Mouse (Mus musculus): ENCODE data around the gene Irak1bp1. TPM values are rescaled to one million over a fixed set of nuclear protein-coding genes. Genes with fewer than 3 reads are reported as not detected.

Irak1bp1 gene
- polyA plus RNA-seq, 1 experiment: 3.5 TPM

DNA sequence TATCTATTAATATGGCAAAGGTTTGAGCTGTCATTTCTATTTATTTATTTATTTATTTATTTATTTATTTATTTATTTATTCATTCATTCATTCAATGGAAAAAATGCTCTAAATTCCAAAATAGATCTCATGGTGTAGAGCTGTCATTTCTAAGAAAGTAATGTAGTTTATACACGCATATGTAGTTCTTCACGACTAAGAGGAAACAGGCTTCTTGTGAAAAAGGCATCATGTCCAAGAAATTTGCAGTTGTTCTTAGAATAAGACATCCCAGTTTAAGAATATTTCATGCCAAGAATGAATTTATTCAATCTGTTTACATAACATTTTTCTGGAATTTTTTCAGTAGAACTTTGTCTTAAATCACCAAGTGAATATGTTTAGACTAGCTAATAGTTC lies 31.5 kb downstream of the Irak1bp1 start:
- no peaks in the 10 kb centered on the region for H3K4me1 ChIP-seq (ENCODE audit: control insufficient read depth, insufficient read depth, low read length)
- TF ChIP-seq CTCF (IDR thresholded peaks at IDR 0.05; ENCODE audit: control insufficient read depth, insufficient read depth, low read length) (no peak), POLR2A (IDR thresholded peaks at IDR 0.05; ENCODE audit: borderline replicate concordance, control insufficient read depth, low read depth, low read length) (no peak)
- 87% methylated on average over 2 of the region's 2 CpGs for WGBS
- no peak overlapping the region for H3K4me3 ChIP-seq (replicated peaks; ENCODE audit: control insufficient read depth, low read depth, low read length)
- H3K27ac ChIP-seq (ENCODE audit: control insufficient read depth, insufficient read depth, low read depth, low read length, poor library complexity): no peak overlapping the region

DNA sequence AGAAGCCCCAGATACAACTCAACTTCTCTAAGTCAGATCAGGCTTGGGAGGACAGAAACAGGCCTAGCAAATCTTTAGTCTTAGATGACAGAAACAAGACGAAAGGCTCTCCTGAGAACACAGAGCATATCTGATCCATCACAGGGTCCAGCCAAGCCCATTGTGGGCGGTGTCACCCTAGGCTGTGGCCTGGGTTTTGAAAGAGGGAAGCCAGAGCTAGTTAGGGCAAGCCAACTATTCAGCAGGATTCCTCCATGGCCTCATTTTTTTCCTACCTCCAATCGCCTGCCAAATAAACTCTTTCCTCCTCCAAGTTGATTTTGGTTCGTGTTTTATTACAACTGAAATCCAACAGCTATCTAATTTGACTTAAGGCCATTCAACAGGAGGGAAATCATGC lies 32.0 kb downstream of the Irak1bp1 start:
- no peak overlapping the region for H3K27ac ChIP-seq (ENCODE audit: control insufficient read depth, insufficient read depth, low read depth, low read length, poor library complexity)
- no peak overlapping the region for H3K4me3 ChIP-seq (replicated peaks; ENCODE audit: control insufficient read depth, low read depth, low read length)
- TF ChIP-seq CTCF (IDR thresholded peaks at IDR 0.05; ENCODE audit: control insufficient read depth, insufficient read depth, low read length) (no peak), POLR2A (IDR thresholded peaks at IDR 0.05; ENCODE audit: borderline replicate concordance, control insufficient read depth, low read depth, low read length) (no peak)
- WGBS: 74% methylated on average over 4 of the region's 4 CpGs
- H3K4me1 ChIP-seq (ENCODE audit: control insufficient read depth, insufficient read depth, low read length): no peaks in the 10 kb centered on the region

DNA sequence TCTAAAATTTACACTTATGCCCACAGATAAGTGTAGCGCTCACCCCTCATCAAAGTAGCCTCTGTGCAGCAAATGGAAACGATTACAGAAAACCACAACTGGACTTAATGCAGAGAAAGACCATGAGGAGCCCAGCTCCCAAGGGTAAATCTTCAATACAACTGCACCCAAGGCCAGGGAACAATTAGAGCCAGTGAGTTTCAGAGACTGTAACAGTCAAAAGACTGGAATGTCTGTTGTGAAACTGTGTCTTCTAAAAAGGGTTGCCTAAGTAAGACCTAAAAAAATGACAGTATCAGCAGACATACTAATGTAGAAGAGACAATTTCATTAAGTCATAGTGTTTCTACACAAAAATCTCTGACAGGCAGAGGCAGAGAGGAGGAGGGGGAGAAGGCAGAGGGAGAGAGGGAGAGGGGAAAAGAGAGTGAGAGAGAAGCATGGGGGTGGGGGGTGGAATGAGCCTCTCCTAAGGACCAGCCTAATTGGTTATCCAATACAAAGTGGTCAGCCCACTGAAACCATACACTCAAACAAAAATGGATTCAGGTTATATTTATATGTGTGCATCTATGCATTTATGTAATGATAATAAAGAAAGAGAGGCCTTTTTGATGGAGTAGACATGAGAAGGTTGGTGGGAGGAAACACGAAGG lies 32.6 kb downstream of the Irak1bp1 start:
- TF ChIP-seq CTCF (IDR thresholded peaks at IDR 0.05; ENCODE audit: control insufficient read depth, insufficient read depth, low read length) (no peak), POLR2A (IDR thresholded peaks at IDR 0.05; ENCODE audit: borderline replicate concordance, control insufficient read depth, low read depth, low read length) (no peak)
- H3K4me1 ChIP-seq (ENCODE audit: control insufficient read depth, insufficient read depth, low read length): no peaks in the 10 kb centered on the region
- H3K27ac ChIP-seq (ENCODE audit: control insufficient read depth, insufficient read depth, low read depth, low read length, poor library complexity): no peak overlapping the region
- 85% methylated on average over 3 of the region's 3 CpGs for WGBS
- H3K4me3 ChIP-seq (replicated peaks; ENCODE audit: control insufficient read depth, low read depth, low read length): no peak overlapping the region

DNA sequence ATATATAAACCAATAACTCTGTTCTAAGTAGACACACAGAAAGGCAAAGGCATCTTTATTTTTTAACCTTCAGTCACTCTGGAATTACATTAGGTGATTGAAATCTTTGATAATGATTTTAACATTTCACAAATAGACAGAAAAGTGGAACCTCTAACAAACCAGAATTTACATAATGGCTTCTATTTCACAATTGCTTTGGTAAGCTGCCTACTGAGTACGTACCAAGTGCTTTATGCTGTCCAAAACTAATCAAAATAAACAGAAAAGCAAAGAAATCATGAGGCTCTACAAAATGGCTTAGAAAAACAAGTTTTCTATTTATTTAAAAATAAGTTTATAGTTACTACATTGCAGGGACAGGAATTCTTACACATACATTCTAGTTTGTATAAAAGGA lies 36.8 kb downstream of the Irak1bp1 start:
- TF ChIP-seq CTCF (IDR thresholded peaks at IDR 0.05; ENCODE audit: control insufficient read depth, insufficient read depth, low read length) (no peak), POLR2A (IDR thresholded peaks at IDR 0.05; ENCODE audit: borderline replicate concordance, control insufficient read depth, low read depth, low read length) (no peak)
- no peaks in the 10 kb centered on the region for H3K4me1 ChIP-seq (ENCODE audit: control insufficient read depth, insufficient read depth, low read length)
- WGBS: 58% methylated on average over 1 of the region's 1 CpGs
- H3K4me3 ChIP-seq (replicated peaks; ENCODE audit: control insufficient read depth, low read depth, low read length): no peak overlapping the region
- no peak overlapping the region for H3K27ac ChIP-seq (ENCODE audit: control insufficient read depth, insufficient read depth, low read depth, low read length, poor library complexity)

DNA sequence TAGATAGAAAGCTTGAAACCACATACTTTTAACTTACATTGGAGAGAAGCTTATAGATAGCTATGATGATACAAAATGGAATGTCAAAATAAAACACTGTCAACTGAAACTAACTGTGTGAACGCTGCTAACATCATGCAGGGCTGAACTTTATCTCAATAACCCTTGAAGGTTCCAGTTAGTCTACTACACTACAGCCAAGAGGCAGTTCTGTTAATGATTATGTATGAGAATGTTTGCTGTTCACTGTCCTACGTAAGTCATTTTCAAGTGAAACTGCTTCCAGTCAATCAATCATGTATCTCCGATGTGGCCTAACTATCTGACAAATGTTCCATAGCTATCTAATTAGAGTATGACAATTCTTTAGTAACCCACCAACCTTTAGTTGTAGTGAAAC lies 38.4 kb downstream of the Irak1bp1 start:
- TF ChIP-seq CTCF (IDR thresholded peaks at IDR 0.05; ENCODE audit: control insufficient read depth, insufficient read depth, low read length): no peak
- no peak for TF ChIP-seq POLR2A (IDR thresholded peaks at IDR 0.05; ENCODE audit: borderline replicate concordance, control insufficient read depth, low read depth, low read length)
- WGBS: 93% methylated on average over 3 of the region's 3 CpGs
- Histone ChIP-seq H3K27ac (ENCODE audit: control insufficient read depth, insufficient read depth, low read depth, low read length, poor library complexity) (no peak overlapping the region), H3K4me1 (ENCODE audit: control insufficient read depth, insufficient read depth, low read length) (no peaks in the 10 kb centered on the region), H3K4me3 (replicated peaks; ENCODE audit: control insufficient read depth, low read depth, low read length) (no peak overlapping the region)

DNA sequence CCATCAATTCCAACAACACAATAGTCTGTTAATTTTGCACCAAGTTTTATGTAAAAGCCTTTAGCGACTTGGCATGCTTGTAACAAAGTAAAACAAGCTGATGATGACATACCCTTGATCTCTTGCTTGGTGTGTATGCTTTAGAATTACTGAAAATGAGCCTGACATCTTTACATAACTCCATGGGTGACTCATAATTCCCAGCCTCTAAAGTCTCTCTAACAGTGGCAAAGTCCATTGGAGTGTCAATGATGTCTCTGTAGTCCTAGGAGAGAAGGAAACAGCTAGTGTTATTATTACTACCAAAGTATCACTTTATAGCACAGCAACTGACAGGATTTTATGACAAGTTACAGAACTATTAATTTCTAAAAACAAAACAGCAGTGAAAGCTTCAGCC lies 47.7 kb downstream of the Irak1bp1 start:
- no peak overlapping the region for H3K4me3 ChIP-seq (replicated peaks; ENCODE audit: control insufficient read depth, low read depth, low read length)
- TF ChIP-seq CTCF (IDR thresholded peaks at IDR 0.05; ENCODE audit: control insufficient read depth, insufficient read depth, low read length) (no peak), POLR2A (IDR thresholded peaks at IDR 0.05; ENCODE audit: borderline replicate concordance, control insufficient read depth, low read depth, low read length) (no peak)
- no peaks in the 10 kb centered on the region for H3K4me1 ChIP-seq (ENCODE audit: control insufficient read depth, insufficient read depth, low read length)
- WGBS: 76% methylated on average over 1 of the region's 1 CpGs
- no peak overlapping the region for H3K27ac ChIP-seq (ENCODE audit: control insufficient read depth, insufficient read depth, low read depth, low read length, poor library complexity)

DNA sequence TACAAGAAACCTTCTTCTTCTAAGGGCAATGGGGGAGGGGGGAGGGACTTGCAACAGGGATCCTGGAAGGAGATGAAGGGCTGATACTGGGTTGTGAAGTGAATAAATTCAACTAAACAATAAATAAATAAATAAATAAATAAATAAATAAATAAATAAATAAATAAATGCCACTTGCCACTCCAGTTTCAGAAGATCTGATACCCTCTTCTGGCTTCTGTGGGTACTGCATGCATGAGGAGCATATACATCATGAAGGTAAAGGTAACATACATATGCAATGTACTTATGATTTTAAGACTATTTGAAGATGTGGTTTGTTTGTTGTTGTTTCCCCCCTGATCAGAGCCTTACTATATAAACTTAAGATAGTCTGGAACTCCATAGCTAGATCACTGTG lies 54.8 kb downstream of the Irak1bp1 start:
- TF ChIP-seq CTCF (IDR thresholded peaks at IDR 0.05; ENCODE audit: control insufficient read depth, insufficient read depth, low read length) (no peak), POLR2A (IDR thresholded peaks at IDR 0.05; ENCODE audit: borderline replicate concordance, control insufficient read depth, low read depth, low read length) (no peak)
- H3K27ac ChIP-seq (ENCODE audit: control insufficient read depth, insufficient read depth, low read depth, low read length, poor library complexity): no peak overlapping the region
- H3K4me1 ChIP-seq (ENCODE audit: control insufficient read depth, insufficient read depth, low read length): no peaks in the 10 kb centered on the region
- H3K4me3 ChIP-seq (replicated peaks; ENCODE audit: control insufficient read depth, low read depth, low read length): no peak overlapping the region

DNA sequence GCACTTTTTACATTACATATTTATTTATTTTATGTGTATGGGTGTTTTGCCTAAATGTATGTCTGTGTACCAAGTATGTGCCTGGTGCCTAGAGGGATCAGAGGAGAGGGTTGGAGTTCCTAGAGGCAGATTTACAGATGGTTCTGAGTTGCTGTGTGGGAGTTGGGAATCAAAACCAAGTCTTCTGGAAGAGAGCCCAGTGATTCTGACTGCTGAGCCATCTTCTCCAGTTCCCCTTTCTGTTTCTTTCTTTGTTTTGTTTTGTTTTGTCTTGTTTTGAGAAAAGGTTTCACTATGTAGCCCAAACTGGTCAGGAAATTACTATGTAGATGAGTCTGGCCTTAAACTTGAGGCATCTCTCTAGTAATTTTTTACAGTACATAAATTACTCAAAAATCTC lies 59.3 kb downstream of the Irak1bp1 start:
- TF ChIP-seq POLR2A (IDR thresholded peaks at IDR 0.05; ENCODE audit: borderline replicate concordance, control insufficient read depth, low read depth, low read length) (no peak), CTCF (IDR thresholded peaks at IDR 0.05; ENCODE audit: control insufficient read depth, insufficient read depth, low read length) (no peak)
- Histone ChIP-seq H3K4me1 (ENCODE audit: control insufficient read depth, insufficient read depth, low read length) (no peaks in the 10 kb centered on the region), H3K4me3 (replicated peaks; ENCODE audit: control insufficient read depth, low read depth, low read length) (no peak overlapping the region), H3K27ac (ENCODE audit: control insufficient read depth, insufficient read depth, low read depth, low read length, poor library complexity) (no peak overlapping the region)

Other genes starting within 250 kb of the Irak1bp1 start
- gene Phip, start 146.0 kb downstream of the Irak1bp1 start, polyA plus RNA-seq (2011; ENCODE audit: insufficient read depth, insufficient read length, low replicate concordance, missing spikeins): 13.8 and 25.3 TPM in 2 replicates

Data from bone marrow, adult 2 months (tissue).